Mouse (Mus musculus) left cerebral cortex, postnatal 14 days (tissue): ENCODE results near the gene Cfap44. TPM values are rescaled to one million over a fixed set of nuclear protein-coding genes. Genes with fewer than 3 reads are reported as not detected.
A peak's percentile ranks its signal among the peaks of the same experiment; 100 is the strongest.

Experiments
- DNase-seq, 2 experiments: peaks; one replicate each; pipeline ENCODE4 v3.0.0; 2021 to 2022; ENCODE audit warnings: low spot score in 2 of 2, mixed read lengths in 1 of 2
- intact Hi-C: fragments of 180-260 bp; cut with DNase I; formaldehyde crosslinking; loops from one replicate; pipeline ENCODE4 v1.15.1; 2025
- total RNA-seq, 2 experiments: library from RNA; stranded (reverse); gene quantifications; 2 replicates each; pipeline ENCODE4 v1.2.3; 2021

The Cfap44 gene
- total RNA-seq, 2 experiments from 2014 or later, result 4.1 to 5.8 TPM

DNA sequence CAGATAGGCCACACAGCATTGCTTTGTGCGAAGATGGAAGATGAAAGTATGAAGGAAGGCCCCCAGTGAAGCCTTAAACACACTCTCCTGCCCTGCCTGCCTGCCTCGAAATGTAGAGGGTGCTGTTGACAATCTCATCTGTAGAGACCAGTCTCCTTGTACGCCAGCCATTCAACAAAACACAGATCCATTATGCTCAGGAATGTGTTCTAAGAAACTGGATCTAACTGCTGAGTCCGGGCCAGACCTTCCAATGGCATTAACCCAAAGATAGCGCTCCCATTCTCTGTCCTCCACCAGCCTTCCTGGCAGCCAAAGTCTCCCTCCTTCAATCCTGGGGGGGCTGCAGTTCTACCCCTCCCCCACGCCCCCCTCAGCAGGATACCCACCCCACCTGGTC is 121.9 kb downstream of the Cfap44 start:
- DNase-seq, result no peak
- intact Hi-C loops, result no loop called here

DNA sequence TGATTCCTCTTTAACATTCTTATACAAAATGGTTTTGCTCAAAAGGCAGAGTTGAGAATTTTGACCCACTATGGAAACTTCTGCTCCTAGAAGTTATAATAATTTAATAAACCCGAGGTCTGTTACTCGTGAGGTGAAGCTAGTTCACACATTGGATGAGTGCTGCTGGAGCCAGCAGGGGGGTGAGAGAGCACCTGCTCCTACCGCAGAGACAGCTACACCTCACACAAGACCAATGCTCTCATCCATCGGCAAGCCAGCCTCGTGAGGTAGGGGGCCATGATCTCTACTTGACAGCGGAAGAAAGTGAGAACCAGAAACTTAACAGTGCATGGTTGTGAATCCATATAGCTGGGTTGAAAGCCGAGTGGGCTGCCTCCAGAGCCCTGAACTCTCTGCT is 129.0 kb downstream of the Cfap44 start:
- DNase-seq, result no peak
- intact Hi-C loops, result no loop called here

DNA sequence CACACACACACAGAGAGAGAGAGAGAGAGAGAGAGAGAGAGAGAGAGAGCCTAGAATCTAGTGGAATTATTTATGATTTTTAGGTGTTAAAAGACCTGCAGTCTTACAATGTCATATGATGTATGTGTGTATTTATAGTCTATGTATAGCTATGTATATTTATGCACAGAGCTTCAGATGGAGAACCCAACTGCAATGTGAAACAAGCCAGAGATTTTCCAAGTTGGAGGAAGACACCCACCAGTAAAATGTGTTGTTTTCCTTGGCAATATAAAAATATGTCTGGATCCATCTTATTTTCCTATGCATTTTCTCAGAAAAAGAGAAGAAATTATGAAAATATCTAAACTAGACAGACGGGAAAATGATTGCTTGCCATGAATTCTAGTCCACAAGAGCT is 131.4 kb downstream of the Cfap44 start:
- intact Hi-C loops, result no loop called here
- peak in 1 of 2 experiments; percentile 46 for DNase-seq

DNA sequence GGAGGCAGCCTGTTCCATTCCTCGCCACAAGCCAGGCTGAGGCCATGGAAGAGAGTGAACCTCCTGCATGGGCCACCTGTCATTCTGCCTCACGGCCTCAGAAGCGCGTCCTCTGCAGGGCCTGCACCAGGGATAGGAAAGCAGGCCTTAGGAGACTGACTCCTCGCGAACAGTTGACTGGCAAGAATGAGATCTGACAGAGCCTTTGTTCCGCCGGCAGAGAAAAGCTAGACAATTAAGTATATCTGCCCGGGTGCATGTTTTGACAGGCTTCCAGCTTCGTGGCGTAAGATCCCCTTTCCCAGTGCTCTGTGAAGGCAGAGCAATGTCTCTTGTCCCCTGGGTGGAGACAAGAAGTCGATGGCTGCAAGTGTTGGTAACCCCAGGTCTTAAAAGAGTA is 132.1 kb downstream of the Cfap44 start:
- no peak for DNase-seq
- intact Hi-C loops, result no loop called here

DNA sequence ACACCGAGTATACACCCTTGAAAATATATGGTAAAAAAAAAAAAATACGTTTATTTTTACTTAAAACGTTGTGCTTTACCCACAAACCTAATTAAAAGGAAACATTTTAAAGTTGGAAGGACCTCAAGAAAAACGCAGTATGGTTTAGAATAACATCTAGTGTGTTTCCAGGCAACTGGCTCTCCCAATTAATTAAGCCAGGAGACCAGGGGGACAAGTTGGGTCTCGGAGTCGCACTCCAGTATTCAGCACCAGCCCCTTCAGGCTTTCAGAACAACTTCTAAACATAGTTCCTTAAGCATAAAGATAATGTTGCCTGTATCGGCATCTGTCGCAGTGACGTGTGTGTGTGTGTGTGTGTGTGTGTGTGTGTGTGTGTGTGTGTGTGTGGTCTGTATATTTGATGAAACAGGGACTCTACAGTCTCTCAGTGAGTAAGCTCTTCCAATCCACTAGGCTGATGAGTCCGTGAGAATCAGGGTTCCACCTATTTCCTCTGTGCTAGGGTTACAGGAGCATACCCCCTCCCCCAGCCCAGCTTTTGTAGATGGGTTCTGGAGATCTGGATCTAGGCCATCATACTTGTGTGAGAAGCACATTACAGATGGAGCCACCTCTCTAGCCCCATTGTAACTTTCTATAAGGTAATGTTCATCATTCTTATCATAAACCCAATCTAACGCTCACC is 132.8 kb downstream of the Cfap44 start:
- intact Hi-C loops, result no loop called here
- peak in 1 of 2 experiments; percentile 49 for DNase-seq

DNA sequence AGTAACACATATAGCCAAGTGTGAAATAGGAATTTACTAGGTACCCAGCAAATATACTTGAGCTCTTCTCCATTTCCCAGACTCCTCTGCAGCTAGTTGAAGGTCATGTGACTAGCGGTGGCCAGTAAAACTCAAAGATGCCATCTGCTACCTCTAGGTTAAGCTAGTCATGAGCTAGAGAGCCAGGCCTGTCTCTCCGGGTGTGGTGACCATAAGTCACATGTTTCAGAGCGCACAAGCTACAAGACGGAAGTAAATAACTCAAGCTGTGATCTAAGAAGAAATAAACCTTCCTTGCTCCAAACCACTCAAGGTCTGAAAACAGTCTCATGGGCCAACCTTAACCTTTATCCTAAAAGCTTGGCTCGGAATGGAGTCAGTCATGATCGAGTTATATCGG is 134.4 kb downstream of the Cfap44 start:
- intact Hi-C loops, result no loop called here
- no peak for DNase-seq

DNA sequence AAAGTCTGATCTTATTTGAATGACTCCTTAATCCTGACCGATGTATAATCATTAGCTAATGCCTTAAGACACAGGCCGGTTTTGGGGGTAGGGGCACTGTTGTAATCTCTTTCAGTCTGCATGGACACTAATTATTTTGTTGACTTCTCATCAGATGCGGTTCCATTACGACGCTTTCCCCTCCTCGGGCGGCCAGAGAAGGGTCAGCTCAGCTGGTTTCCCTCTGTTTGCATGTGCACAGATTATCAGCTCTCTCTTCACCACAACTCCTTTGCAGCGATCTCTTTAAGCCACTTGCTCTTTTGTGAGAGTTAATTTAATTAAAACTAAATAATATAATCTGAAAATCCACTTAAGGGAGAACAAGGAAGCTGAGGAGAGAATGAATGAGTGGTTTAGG is 135.1 kb downstream of the Cfap44 start:
- intact Hi-C loops, result no loop called here
- DNase-seq, result no peak

DNA sequence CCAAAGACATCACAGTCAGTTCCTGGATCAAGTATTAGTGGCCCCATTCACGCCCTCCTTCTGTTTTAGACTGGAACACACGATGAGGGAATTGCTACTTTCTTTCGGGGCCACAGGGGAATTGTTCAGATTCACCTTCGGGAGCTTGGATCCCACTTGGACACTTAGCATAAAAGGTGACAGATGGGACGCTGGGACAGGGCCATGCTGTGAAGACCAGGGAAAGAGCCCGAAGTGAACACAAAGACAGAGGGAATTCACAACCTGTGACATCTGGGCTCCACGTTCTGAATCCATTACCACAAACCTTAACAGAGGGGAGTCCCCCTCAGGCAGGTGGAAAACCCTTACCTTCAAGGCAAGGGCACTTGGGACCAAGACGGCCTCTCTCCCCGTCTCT is 135.6 kb downstream of the Cfap44 start:
- intact Hi-C loops, result no loop called here
- DNase-seq, result no peak

DNA sequence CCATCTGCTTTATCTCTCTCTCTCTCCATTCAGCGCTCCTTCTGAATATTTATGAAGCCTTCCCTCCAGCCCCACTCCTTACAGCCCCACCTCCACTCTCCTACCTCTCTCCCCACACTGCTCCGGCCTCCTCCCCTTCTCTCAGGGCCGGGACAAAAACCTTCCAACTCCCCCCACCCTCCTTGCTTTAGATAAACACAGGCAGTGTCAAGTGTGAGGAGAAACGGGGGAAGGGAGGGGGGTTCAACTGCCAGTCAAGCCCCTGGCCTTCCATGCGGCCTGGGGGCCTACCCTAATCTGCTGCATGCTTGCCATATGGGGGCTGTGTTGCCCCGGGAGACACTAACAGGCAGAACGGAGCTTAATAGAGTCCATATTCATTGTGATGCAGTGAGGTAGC is 136.2 kb downstream of the Cfap44 start:
- no peak for DNase-seq
- intact Hi-C loops, result no loop called here

DNA sequence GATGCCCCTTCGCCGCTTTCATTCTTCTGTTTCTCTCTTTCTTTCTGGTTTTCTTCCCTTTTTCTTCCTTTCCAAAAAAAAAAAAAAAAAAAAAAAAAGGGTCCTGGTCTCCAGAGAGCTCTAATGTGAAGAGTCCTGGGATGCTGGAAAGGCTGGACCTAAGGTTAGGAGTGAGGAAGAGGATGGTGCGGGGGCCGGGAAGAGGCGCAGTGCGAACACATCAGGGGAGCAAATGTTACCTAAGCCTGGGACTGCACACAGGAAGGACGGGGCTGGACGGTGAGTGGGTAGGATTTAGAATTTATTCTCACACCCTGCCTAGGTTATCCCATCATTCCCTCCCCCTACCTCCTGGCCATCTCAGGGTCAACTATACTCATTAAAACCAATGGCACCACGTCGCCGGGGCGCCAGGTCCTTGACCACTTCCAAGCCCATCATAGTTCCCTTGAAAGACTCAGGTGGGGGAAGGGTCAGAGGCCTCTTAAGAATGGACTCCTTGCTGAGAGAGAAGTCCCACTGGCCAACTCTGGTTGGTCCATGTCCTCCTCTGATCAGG is 136.7 kb downstream of the Cfap44 start:
- intact Hi-C loops, result no loop called here
- no peak for DNase-seq

Other genes with a start within 250 kb of the Cfap44 start
- 10 to 100 TPM; 36.4 to 38.1 TPM for gene Usf3, start 221.6 kb upstream of the Cfap44 start, total RNA-seq
- 10 to 100 TPM; 56.1 to 65.6 TPM for gene Sidt1, start 61.6 kb upstream of the Cfap44 start, total RNA-seq
- gene Spice1, start 47.7 kb upstream of the Cfap44 start, total RNA-seq, result 10 to 100 TPM; 13.8 to 16.4 TPM
- gene Boc, start 164.1 kb downstream of the Cfap44 start, total RNA-seq, result 10 to 100 TPM; 19.5 to 23.9 TPM